Mouse (Mus musculus): ENCODE results near the gene Zmym6. TPM values are rescaled to one million over a fixed set of nuclear protein-coding genes. Genes with fewer than 3 reads are reported as not detected.

Gene Zmym6
- polyA plus RNA-seq, 1 experiment from 2014 or later = 15.2 TPM

DNA sequence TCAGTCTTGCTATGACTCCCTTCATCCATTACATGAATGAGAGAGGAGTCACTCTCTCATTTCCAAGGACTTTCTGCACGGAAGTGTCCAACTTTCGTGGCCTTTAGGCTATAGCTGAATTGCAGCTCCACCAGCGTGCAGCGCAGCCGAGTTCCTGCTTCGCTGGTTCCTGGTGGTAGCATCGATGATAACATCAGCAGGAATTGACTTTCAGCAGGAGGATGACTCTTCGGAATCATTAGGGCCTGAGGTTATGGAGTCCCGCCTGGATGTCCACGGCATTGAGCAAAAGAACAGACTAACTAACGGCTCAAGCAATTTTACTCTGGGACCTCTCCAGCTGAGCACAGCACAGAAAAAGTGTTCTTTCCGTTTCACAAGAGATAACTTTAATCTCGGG lies 72.8 kb downstream of the Zmym6 start:
- Histone ChIP-seq H3K27me3 (ENCODE audit: insufficient read depth, poor library complexity, severe bottlenecking) (no peaks in the 10 kb centered on the region), H3K9me3 (no peaks in the 10 kb centered on the region), H3K4me3 (no peak overlapping the region), H3K27ac (no peak overlapping the region), H3K4me1 (no peaks in the 10 kb centered on the region), H3K36me3 (no peaks in the 10 kb centered on the region)
- 80% methylated on average over 13 of the region's 13 CpGs for WGBS
- DNase-seq (ENCODE audit: low spot score) = no peak

DNA sequence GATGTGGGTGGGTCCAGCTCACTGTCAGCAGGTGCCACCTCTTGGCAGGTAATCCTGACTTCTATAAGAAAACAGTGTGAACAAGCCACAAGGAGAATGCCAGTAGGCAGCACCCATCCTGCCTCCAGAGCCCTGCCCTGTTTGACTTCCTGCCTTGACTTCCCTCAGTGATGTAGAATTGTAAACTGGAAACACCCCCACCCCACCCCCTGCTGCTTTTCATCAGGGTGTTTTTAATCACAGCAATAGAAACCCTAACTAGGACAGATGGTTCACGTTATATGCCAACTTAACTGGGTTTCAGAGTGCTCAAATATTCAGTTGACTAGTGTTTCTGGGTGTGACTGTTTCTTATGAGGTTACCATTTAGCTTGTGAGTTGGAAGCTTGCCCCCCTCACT lies 76.2 kb downstream of the Zmym6 start:
- no peaks in the 10 kb centered on the region for H3K36me3 ChIP-seq
- no peak overlapping the region for H3K4me3 ChIP-seq
- no peaks in the 10 kb centered on the region for H3K27me3 ChIP-seq (ENCODE audit: insufficient read depth, poor library complexity, severe bottlenecking)
- no peak overlapping the region for H3K27ac ChIP-seq
- 67% methylated on average over 1 of the region's 1 CpGs for WGBS
- DNase-seq (ENCODE audit: low spot score) = no peak
- H3K9me3 ChIP-seq = no peaks in the 10 kb centered on the region
- no peaks in the 10 kb centered on the region for H3K4me1 ChIP-seq

DNA sequence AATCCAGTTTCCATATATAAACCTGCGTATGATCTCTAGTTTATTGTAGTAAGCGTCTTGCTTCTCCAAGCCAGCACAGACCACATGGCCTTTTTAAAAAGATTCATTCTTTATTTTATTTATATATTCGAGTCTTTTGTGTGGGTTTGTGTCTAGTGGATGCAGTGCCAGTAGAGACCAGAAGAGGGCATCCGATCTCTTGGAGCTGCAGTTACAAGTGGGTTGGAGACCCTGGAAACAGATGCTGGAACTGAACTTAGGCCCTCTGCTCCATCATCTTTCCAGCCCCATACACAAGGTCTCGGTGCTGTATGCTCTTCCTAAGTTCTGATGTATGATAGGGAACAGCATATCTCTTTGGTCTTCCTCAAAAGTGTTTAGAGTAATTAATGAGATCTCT lies 78.6 kb downstream of the Zmym6 start:
- 60% methylated on average over 5 of the region's 5 CpGs for WGBS
- H3K27me3 ChIP-seq (ENCODE audit: insufficient read depth, poor library complexity, severe bottlenecking) = no peaks in the 10 kb centered on the region
- no peaks in the 10 kb centered on the region for H3K36me3 ChIP-seq
- no peak overlapping the region for H3K27ac ChIP-seq
- no peak overlapping the region for H3K4me3 ChIP-seq
- no peak for DNase-seq (ENCODE audit: low spot score)
- no peaks in the 10 kb centered on the region for H3K9me3 ChIP-seq
- H3K4me1 ChIP-seq = no peaks in the 10 kb centered on the region

DNA sequence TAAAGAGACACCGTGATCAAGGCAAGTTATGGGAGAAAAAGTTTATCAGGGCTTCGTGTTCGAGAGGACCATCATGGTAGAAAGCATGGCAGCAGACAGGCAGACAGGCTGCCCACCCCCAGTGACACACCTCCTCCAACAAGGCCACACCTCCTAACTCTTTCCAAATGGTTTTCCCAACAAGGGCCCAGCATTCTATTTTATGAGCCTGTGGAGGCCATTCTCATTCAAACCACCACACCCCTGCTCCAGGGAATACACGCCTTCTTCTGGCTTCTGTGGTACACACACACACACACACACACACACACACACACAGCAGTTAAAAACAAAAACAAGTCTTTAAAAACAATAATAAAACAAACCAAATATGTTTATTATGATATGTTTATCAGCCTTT lies 80.6 kb downstream of the Zmym6 start:
- Histone ChIP-seq H3K36me3 (no peaks in the 10 kb centered on the region), H3K4me3 (no peak overlapping the region), H3K27ac (no peak overlapping the region), H3K9me3 (no peaks in the 10 kb centered on the region), H3K4me1 (no peaks in the 10 kb centered on the region), H3K27me3 (ENCODE audit: insufficient read depth, poor library complexity, severe bottlenecking) (no peaks in the 10 kb centered on the region)
- 81% methylated on average over 4 of the region's 4 CpGs for WGBS
- no peak for DNase-seq (ENCODE audit: low spot score)

DNA sequence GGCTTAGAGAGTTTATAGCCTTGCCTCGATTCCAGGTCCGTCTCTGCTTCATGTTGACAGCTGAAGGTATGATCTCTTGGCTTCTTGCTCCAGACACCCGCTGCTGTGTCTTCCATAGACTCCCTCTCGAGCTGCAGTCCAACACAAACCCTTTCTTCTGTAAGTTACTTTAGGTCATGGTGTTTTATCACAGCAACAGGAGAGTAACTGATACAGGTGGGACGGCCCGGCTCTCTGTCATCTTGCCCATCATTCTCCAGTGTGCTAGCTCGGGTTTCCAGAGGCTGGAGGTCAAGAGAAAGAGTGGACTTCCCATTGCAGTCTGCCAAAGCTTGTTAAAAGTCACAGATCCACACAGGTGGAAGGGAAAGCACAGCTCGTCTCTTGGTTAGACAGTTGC lies 86.7 kb downstream of the Zmym6 start:
- Histone ChIP-seq H3K9me3 (no peaks in the 10 kb centered on the region), H3K4me3 (no peak overlapping the region), H3K27me3 (ENCODE audit: insufficient read depth, poor library complexity, severe bottlenecking) (peaks cover 24% of the 10 kb centered on the region), H3K36me3 (no peaks in the 10 kb centered on the region), H3K27ac (no peak overlapping the region), H3K4me1 (peaks cover 10% of the 10 kb centered on the region)
- WGBS = 62% methylated on average over 8 of the region's 8 CpGs
- DNase-seq (ENCODE audit: low spot score) = peak; percentile 63

DNA sequence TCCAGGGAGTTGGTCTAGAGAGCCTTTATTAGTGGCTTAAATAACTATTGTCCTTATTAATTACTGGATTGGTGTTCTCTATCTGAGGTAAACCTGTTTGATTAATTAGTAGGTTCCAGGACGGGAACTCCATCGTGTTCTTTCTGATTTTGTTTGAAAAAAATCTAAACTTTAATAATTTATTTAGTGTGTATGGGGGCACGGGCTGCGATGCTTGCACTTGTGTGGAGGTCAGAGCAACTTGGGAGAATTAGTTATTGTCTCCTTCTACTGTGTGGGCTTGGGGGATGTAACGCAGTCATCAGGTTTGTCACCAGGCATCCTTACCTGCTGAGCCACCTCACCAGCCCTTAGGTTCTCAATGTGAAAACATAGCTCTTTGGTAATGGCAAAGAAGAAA lies 89.9 kb downstream of the Zmym6 start:
- Histone ChIP-seq H3K27me3 (ENCODE audit: insufficient read depth, poor library complexity, severe bottlenecking) (peaks cover 55% of the 10 kb centered on the region), H3K4me3 (no peak overlapping the region), H3K36me3 (no peaks in the 10 kb centered on the region), H3K4me1 (peaks cover 19% of the 10 kb centered on the region), H3K9me3 (no peaks in the 10 kb centered on the region), H3K27ac (no peak overlapping the region)
- no peak for DNase-seq (ENCODE audit: low spot score)
- 69% methylated on average over 5 of the region's 5 CpGs for WGBS

DNA sequence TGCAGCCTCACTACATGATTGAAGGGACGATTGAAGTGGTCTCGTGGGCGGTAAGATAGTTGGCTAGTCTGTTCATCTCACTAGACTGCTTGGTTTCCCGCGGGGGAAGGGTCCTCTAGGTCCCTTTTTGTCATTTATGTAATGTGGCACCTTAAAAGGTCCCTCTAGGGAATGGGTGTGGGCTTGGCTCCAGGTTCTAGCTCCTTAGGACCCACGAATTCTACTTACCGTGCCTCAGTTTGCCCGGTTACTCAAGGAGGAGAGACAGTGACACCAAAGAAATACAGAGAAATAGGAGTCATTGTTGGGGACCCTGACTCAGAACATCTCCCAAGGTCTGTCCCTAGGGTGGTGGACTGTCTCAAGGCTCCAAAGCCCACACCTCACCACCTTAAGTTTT lies 90.5 kb downstream of the Zmym6 start:
- WGBS = 17% methylated on average over 8 of the region's 8 CpGs
- H3K27me3 ChIP-seq (ENCODE audit: insufficient read depth, poor library complexity, severe bottlenecking) = peaks cover 62% of the 10 kb centered on the region
- peak overlapping the region; percentile 88 for H3K4me3 ChIP-seq
- H3K9me3 ChIP-seq = no peaks in the 10 kb centered on the region
- no peak overlapping the region for H3K27ac ChIP-seq
- peaks cover 19% of the 10 kb centered on the region for H3K4me1 ChIP-seq
- H3K36me3 ChIP-seq = no peaks in the 10 kb centered on the region
- DNase-seq (ENCODE audit: low spot score) = no peak

DNA sequence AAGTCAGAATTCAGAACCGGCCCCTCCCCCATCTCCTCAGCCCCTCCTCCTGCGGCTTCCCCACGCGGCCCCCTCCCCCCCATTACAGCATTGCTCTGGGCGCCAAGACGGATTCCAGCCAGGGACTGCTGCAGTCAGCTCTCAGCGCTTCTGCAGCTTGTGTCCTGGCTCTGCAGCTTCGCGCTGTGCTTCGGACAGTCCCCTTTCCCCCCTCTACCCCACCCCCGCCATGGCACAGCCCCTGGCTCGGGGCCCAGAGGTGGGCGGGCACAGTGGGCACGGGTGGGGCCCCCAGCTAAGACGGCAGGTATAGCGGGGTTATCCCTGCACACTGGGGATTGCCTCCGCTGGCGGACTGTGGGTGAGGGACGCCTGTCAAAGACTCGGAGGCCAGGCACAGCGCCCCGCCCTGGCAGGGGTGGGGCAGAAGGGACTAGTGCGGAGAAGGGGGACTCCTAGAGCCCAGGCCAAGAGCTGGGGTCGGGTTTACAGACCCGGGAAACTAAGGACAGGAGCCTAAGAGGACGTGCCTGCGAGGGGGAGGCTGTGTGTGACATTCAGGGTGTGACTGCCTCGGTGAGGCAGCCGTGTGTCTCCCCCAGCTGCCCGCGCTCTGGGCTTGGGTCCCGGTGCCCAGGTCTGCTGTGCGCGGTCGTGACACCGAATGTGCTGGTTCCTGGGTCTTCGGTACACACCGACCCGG lies 91.2 kb downstream of the Zmym6 start:
- Histone ChIP-seq H3K27me3 (ENCODE audit: insufficient read depth, poor library complexity, severe bottlenecking) (peaks cover 68% of the 10 kb centered on the region), H3K36me3 (no peaks in the 10 kb centered on the region), H3K4me3 (peak overlapping the region; percentile 88), H3K9me3 (no peaks in the 10 kb centered on the region), H3K4me1 (peaks cover 19% of the 10 kb centered on the region), H3K27ac (0 out of 2 replicates have a peak overlapping the region, but pooled peaks have one; percentile 73)
- no peak for DNase-seq (ENCODE audit: low spot score)
- WGBS = under 1% methylated on average over 33 of the region's 39 CpGs

DNA sequence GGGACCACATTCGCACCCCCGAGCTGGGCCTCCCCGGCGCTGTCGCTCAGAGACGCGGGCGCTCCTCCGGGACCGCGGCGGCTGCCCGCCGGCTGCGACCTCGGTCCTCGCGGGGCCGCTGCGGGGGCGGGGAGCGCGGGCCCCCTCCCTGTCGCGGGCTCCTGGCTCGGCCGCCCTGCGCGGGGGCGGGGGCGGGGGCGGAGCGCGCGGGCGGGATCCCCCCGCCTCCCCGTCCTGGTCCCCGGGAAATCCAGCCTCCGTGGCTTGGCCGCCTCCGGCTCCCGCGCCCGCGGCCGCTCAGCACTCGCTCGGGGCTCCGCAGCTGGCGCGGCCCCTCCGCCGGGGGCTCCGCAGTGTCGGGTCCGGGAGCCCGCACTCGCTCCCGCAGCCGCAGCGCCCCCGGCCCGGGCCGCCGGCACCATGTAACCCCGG lies 91.7 kb downstream of the Zmym6 start, which contains the start of gene Dlgap3:
Gene Dlgap3 (plus strand): TSS at position 291 of the 432 bp plus-strand sequence.
- Histone ChIP-seq H3K27ac (peak within 1 kb of the TSS; percentile 73), H3K27me3 (ENCODE audit: insufficient read depth, poor library complexity, severe bottlenecking) (peaks cover 70% of the 10 kb centered on the region), H3K4me1 (peaks cover 19% of the 10 kb centered on the region), H3K9me3 (no peaks in the 10 kb centered on the region), H3K36me3 (no peaks in the 10 kb centered on the region), H3K4me3 (peak within 1 kb of the TSS; percentile 88)
- DNase-seq (ENCODE audit: low spot score) = no peak
- under 1% methylated on average over 63 of the region's 67 CpGs for WGBS

DNA sequence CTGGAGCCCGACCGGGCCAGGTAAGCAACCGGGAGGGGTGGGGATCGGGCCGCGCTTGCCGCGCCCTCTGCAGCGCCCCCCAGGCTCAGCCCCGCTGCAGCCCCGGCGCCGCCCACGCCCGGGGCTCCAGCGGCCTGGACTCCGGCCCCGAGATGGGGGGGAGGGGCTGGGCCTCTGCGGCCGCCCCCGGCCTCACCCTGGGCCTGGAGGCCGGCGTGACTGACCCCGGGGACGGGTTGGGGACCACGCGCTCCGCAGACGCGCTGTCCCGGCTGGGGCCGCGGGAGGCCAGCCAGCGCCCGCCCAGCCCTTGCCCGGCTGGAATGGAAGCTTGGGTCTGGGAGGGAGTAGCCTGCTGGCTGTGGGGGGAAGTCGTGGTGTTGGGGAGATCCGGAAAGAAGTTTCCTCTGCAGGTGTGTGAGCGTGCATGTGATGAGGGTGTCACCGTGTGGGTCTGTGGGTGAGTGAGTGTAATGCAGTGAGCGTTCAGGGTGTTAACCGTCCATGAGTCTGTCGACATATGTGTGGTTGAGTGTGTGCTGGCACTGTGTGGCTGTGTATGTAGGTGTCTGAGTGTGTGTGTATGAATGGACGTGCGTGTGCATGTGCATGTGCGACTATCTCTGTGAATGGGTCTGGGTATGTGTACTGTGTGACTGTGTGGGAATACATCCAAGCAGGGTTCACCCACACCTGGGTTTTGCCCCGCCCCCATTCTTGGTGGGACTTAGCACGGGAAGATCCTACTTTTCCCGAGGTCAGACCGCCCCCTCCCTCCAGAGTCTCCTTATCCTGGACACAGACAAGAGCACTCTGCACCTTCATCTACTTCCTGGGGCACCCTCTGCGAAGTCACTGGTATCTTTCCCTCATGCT lies 92.4 kb downstream of the Zmym6 start:
- Histone ChIP-seq H3K36me3 (no peaks in the 10 kb centered on the region), H3K27me3 (ENCODE audit: insufficient read depth, poor library complexity, severe bottlenecking) (peaks cover 70% of the 10 kb centered on the region), H3K27ac (peak overlapping the region; percentile 73), H3K9me3 (no peaks in the 10 kb centered on the region), H3K4me1 (peaks cover 19% of the 10 kb centered on the region), H3K4me3 (peak overlapping the region; percentile 88)
- DNase-seq (ENCODE audit: low spot score) = no peak
- WGBS = 3% methylated on average over 49 of the region's 51 CpGs

DNA sequence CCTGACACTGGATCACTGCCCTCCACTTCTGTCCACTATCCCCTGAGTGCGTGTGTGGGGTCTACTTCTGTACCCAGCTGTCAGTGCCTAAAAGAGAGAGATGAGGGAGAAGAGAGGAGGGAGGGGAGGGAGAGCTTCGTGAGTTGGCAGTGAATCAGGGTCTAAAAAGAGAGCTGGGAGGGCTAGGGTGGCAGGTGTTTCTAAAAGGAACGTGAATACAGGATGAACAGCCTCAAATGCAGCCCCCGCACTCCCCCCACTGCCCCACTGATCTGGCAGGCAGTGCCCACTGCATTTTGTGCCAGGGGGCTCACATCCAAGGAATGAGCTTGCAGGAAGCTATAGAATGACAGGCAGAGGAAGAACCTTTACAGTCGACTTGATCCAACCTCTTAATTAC lies 93.7 kb downstream of the Zmym6 start:
- Histone ChIP-seq H3K4me1 (peaks cover 19% of the 10 kb centered on the region), H3K27ac (no peak overlapping the region), H3K27me3 (ENCODE audit: insufficient read depth, poor library complexity, severe bottlenecking) (peaks cover 70% of the 10 kb centered on the region), H3K9me3 (no peaks in the 10 kb centered on the region), H3K4me3 (no peak overlapping the region), H3K36me3 (no peaks in the 10 kb centered on the region)
- no peak for DNase-seq (ENCODE audit: low spot score)
- WGBS = 47% methylated on average over 5 of the region's 5 CpGs

DNA sequence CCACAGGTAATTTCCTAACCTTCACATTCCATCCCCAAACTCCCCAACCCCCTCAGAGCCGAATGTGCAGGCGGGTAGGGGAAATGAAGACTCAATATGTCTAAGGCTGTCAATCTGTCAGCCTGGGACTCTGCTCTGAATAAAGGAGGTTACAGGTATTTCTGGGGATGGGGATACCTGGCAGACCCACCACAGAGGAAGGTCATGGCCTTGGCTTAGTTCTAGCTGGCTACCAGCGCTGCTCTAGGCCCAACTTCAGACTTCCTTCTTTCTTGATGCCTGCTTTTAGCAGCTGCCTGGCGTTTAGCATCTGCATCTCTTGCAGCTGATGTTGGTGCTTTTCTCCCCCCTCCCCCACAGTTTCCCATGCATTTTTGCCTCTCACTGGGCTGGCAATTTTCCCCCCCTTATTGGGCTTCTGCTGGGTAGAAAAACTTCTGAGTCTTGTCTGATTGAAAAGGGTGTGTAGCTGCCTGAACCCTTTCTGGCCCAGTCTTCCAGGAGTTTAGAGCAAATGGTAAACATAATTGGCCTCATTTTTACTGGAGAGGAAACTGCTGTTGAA lies 94.2 kb downstream of the Zmym6 start:
- DNase-seq (ENCODE audit: low spot score) = no peak

DNA sequence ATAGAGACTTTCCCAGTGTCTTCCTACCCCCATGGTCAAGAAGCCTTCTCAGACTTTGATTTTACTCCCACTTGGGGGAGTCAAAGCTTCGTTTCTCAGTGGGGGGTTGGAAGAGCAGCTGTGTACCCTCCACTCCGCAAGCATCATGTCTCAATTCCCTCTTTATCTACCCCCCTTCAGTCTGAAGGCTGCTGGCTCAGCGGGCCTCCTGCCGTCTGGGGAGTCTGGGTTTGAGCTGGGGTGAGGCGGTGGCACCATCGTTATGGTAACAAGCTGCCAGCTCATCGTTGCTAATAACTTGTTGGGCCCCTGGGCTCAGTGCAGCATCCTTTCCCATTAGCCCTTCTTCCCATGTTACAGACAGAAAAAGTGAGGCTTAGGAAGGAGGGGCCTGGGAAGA lies 94.9 kb downstream of the Zmym6 start:
- H3K27ac ChIP-seq = no peak overlapping the region
- H3K36me3 ChIP-seq = no peaks in the 10 kb centered on the region
- H3K27me3 ChIP-seq (ENCODE audit: insufficient read depth, poor library complexity, severe bottlenecking) = peaks cover 69% of the 10 kb centered on the region
- H3K9me3 ChIP-seq = no peaks in the 10 kb centered on the region
- peaks cover 19% of the 10 kb centered on the region for H3K4me1 ChIP-seq
- no peak for DNase-seq (ENCODE audit: low spot score)
- WGBS = 12% methylated on average over 7 of the region's 7 CpGs
- H3K4me3 ChIP-seq = no peak overlapping the region

More for the DNA sequence above, 94.2 kb downstream of the Zmym6 start:
- Histone ChIP-seq H3K9me3 (no peaks in the 10 kb centered on the region), H3K4me3 (no peak overlapping the region), H3K4me1 (peaks cover 19% of the 10 kb centered on the region), H3K36me3 (no peaks in the 10 kb centered on the region), H3K27ac (no peak overlapping the region), H3K27me3 (ENCODE audit: insufficient read depth, poor library complexity, severe bottlenecking) (peaks cover 70% of the 10 kb centered on the region)
- 53% methylated on average over 4 of the region's 4 CpGs for WGBS

All from heart, embryonic 10.5 days (tissue).